7 mouse cellular contexts compared by ENCODE assay signal in genomic region chr2:73566989-73567605, GRCm38 (mm10). TPM values are rescaled to one million over a fixed set of nuclear protein-coding genes. Genes with fewer than 3 reads are reported as not detected.
DNase-seq lines count a peak whose midpoint lies in the region; ATAC-seq and TF ChIP-seq lines count a peak whose summit lies in the region.

No protein-coding gene starts in this region.

- no peak overlapping the region for H3K4me3 ChIP-seq in G1E (ENCODE audit: low read depth, low read length)
- no peak overlapping the region for H3K4me3 ChIP-seq in cortical plate, adult 2 months (ENCODE audit: insufficient read depth, low read length)
- peak overlapping the region; percentile 37; the same call in 1 of the 2 replicates for H3K4me3 ChIP-seq in heart, embryonic 10.5 days

- no peaks in the 10 kb centered on the region for H3K9me3 ChIP-seq in G1E (replicated peaks)
- H3K9me3 ChIP-seq in heart, embryonic 10.5 days = no peaks in the 10 kb centered on the region

- ATAC-seq in G1E (ENCODE audit: extremely low read depth, insufficient number of reproducible peaks, low FRiP score, poor library complexity, severe bottlenecking) = no peak

- no peaks in the 10 kb centered on the region for H3K4me1 ChIP-seq in G1E (ENCODE audit: insufficient read depth, low read depth, low read length)
- peaks cover 2% of the 10 kb centered on the region; the same call in 1 of the 2 replicates for H3K4me1 ChIP-seq in cortical plate, adult 2 months (ENCODE audit: control insufficient read depth, insufficient read depth, low read length)
- no peaks in the 10 kb centered on the region for H3K4me1 ChIP-seq in heart, embryonic 10.5 days

- no peaks in the 10 kb centered on the region for H3K36me3 ChIP-seq in G1E (replicated peaks)
- H3K36me3 ChIP-seq in heart, embryonic 10.5 days = no peaks in the 10 kb centered on the region

- peak; percentile 46; the same call in 1 of the 2 replicates for TF ChIP-seq CTCF in G1E (IDR thresholded peaks at IDR 0.05; ENCODE audit: low read depth, low read length)
- peak; percentile 92 for TF ChIP-seq CTCF in cortical plate, adult 2 months (IDR thresholded peaks at IDR 0.05; ENCODE audit: extremely low read depth, insufficient read depth, low read length)

- TF ChIP-seq POLR2A in cortical plate, adult 2 months (IDR thresholded peaks at IDR 0.05; ENCODE audit: extremely low read depth, insufficient read depth, low read length) = no peak

- H3K27ac ChIP-seq in cortical plate, adult 2 months (ENCODE audit: insufficient read depth, low read length) = no peak overlapping the region
- no peak overlapping the region for H3K27ac ChIP-seq in heart, embryonic 10.5 days

- DNase-seq in CD4-positive helper T cell, adult 2 months (ENCODE audit: low read depth, low spot score) = peak; percentile 69
- DNase-seq in G1E (ENCODE audit: low spot score) = no peak
- DNase-seq in heart, embryonic 10.5 days (ENCODE audit: low spot score) = no peak
- peak; percentile 79 for DNase-seq in kidney, adult 9 months
- peak; percentile 43 to 64 for DNase-seq in lung, adult 18-20 months
- peak; percentile 91 for DNase-seq in retina, embryonic 14.5 days (ENCODE audit: low spot score)

- peaks cover 8% of the 10 kb centered on the region for H3K27me3 ChIP-seq in G1E (ENCODE audit: insufficient read depth, low read length)
- H3K27me3 ChIP-seq in heart, embryonic 10.5 days (ENCODE audit: insufficient read depth, poor library complexity, severe bottlenecking) = peaks cover 7% of the 10 kb centered on the region; the same call in 1 of the 2 replicates

- WGBS in heart, embryonic 10.5 days = 20% methylated on average over 8 of the region's 8 CpGs

RNA-seq across cellular contexts. Expression of gene Chrna1, which starts 13.0 kb away (rescaled TPM):
- total RNA-seq in G1E (2014; fragmentation: Nextera tagmentation) (not detected in 2 replicates), G1E (2017) (0.11 and 0.12 TPM in 2 replicates)
- not detected in 2 replicates for polyA plus RNA-seq in G1E (2012)
- polyA plus RNA-seq in cortical plate, adult 2 months (2012; rRNA removed) = 0.13 and 0.23 TPM in 2 replicates
- polyA plus RNA-seq in heart, embryonic 10.5 days (2016; fragmentation: Nextera tagmentation; extraction: Ambion mirVana) = 0.16 and 0.45 TPM in 2 replicates

RNA-seq across cellular contexts. Expression of gene Wipf1, which starts 37.6 kb away (rescaled TPM):
- 2.2 and 50.6 TPM in 2 replicates for total RNA-seq in G1E (2014; fragmentation: Nextera tagmentation)
- 0.70 and 0.98 TPM in 2 replicates for total RNA-seq in G1E (2017)
- 7.1 and 9.1 TPM in 2 replicates for polyA plus RNA-seq in G1E (2012)
- polyA plus RNA-seq in cortical plate, adult 2 months (2012; rRNA removed) = 5.4 and 7.4 TPM in 2 replicates
- polyA plus RNA-seq in heart, embryonic 10.5 days (2016; fragmentation: Nextera tagmentation; extraction: Ambion mirVana) = 6.8 and 7.8 TPM in 2 replicates

Comparison
In these comparisons a context has a peak if more than half of its experiments do, and no peak if none do; other contexts are left out.
1. DNase-seq: peak in CD4-positive helper T cell, adult 2 months (single experiment), kidney, adult 9 months (single experiment), lung, adult 18-20 months (2 of 2) and retina, embryonic 14.5 days (single experiment); none in G1E (single experiment) and heart, embryonic 10.5 days (single experiment).